Mouse (Mus musculus) lung, adult 2 months (tissue): ENCODE measurements around the gene Atf4. TPM values are rescaled to one million over a fixed set of nuclear protein-coding genes. Genes with fewer than 3 reads are reported as not detected.

ENCODE experiments used
- DNase-seq: peaks from one replicate; pipeline ENCODE4 v3.0.0; 2022
- H3K4me1 ChIP-seq: fragments of 200-500 bp; 2 replicates; pipeline ENCODE4 v1.6.1; 2011; ENCODE audit warnings: low read length; ENCODE audit not compliant: control insufficient read depth, insufficient read depth
- H3K4me3 ChIP-seq: fragments of 200-500 bp; replicated peaks from 2 replicates; pipeline ENCODE3; 2011; ENCODE audit warnings: low read depth, mild to moderate bottlenecking, control low read depth, low read length; ENCODE audit errors: extremely low read depth
- CTCF ChIP-seq: fragments of 200-500 bp; IDR thresholded peaks from 2 replicates; pipeline ENCODE4 v1.5.1; 2011; ENCODE audit warnings: mild to moderate bottlenecking, low read length, control low read depth; ENCODE audit not compliant: insufficient read depth
- POLR2A ChIP-seq: fragments of 200-500 bp; IDR thresholded peaks from 2 replicates; pipeline ENCODE4 v1.6.1; 2011; ENCODE audit warnings: low read depth, mild to moderate bottlenecking, control low read depth, low read length, borderline replicate concordance; ENCODE audit errors: extremely low read depth
- WGBS: fragments of 180-500 bp; shearing (Covaris S2); methylation state at CpG from one replicate; pipeline ENCODE4 v1.1.7; 2018; 5-methylcytosine and 5-hydroxymethylcytosine counted together
- polyA plus RNA-seq: library from polyadenylated mRNA; depleted of rRNA; stranded (reverse); fragments of >200 nt; gene quantifications from 2 replicates; pipeline ENCODE4 v1.2.3, GENCODE M21; 2012; rRNA removed

Gene Atf4
- polyA plus RNA-seq, 1 experiment = 154 TPM

- TF ChIP-seq CTCF (no peak), POLR2A (no peak)
- no peaks in the 10 kb centered on the region for H3K4me1 ChIP-seq
- 84% methylated on average over 12 of the region's 12 CpGs for WGBS
- no peak overlapping the region for H3K4me3 ChIP-seq
- no peak for DNase-seq
Measured at GRCm38 (mm10) chr15:80304188-80304587, 49.2 kb downstream of the Atf4 start.

GRCm38 (mm10) chr15:80306146-80306545 lies 51.2 kb downstream of the Atf4 start:
- 30% methylated on average over 8 of the region's 8 CpGs for WGBS
- H3K4me1 ChIP-seq = no peaks in the 10 kb centered on the region
- no peak for DNase-seq
- H3K4me3 ChIP-seq = no peak overlapping the region
- TF ChIP-seq POLR2A = no peak
- TF ChIP-seq CTCF = no peak

Other genes with a start within 250 kb of the Atf4 start
- gene Pdgfb, start 240.2 kb upstream of the Atf4 start, polyA plus RNA-seq = 138 and 155 TPM in 2 replicates
- 44.1 and 50.9 TPM in 2 replicates for gene Syngr1, start 163.8 kb upstream of the Atf4 start, polyA plus RNA-seq
- 369 and 428 TPM in 2 replicates for gene Rpl3, start 163.3 kb upstream of the Atf4 start, polyA plus RNA-seq
- gene Tab1, start 122.1 kb upstream of the Atf4 start, polyA plus RNA-seq = 19.1 and 23.5 TPM in 2 replicates
- gene Mgat3, start 81.5 kb upstream of the Atf4 start, polyA plus RNA-seq = 21.5 and 23.9 TPM in 2 replicates
- 10.7 and 14.6 TPM in 2 replicates for gene Mief1, start 21.2 kb upstream of the Atf4 start, polyA plus RNA-seq
- gene AC140267.1, start 19.3 kb upstream of the Atf4 start, polyA plus RNA-seq = not detected in 2 replicates
- gene Rps19bp1, start 9.1 kb downstream of the Atf4 start, polyA plus RNA-seq = 14.4 and 15.6 TPM in 2 replicates
- 0.80 and 1.2 TPM in 2 replicates for gene Cacna1i, start 32.1 kb downstream of the Atf4 start, polyA plus RNA-seq